Mouse (Mus musculus): ENCODE data around the gene Pdzd3. TPM values are rescaled to one million over a fixed set of nuclear protein-coding genes. Genes with fewer than 3 reads are reported as not detected.

Pdzd3 gene
- polyA plus RNA-seq, 1 experiment, result not detected

DNA sequence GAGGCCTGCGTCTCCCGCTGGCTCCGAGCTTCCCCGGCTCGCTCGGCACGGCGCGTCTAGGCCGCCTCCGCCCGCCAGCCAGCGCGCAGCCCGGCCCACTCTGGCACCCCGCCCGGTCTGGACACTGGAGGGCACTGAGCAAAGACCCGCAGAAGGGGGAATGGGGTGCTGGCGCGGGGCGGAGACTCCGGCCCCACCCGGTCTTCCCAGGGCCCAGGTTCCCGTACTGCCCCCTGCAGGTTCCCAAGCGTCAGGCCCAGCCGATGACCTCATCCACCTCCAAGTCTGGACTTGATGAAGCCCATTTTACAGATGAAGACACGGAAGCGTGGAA, 16.7 kb upstream of the Pdzd3 start:
- no peaks in the 10 kb centered on the region for H3K36me3 ChIP-seq (ENCODE audit: control insufficient read depth, insufficient read depth, low read length, poor library complexity, severe bottlenecking)
- H3K9me3 ChIP-seq (replicated peaks; ENCODE audit: control insufficient read depth, insufficient read depth, low read length, poor library complexity, severe bottlenecking), result no peaks in the 10 kb centered on the region
- peak overlapping the region; percentile 57 for H3K4me3 ChIP-seq (ENCODE audit: low read depth, low read length)
- H3K27me3 ChIP-seq (ENCODE audit: control insufficient read depth, insufficient read depth, low read length, poor library complexity, severe bottlenecking), result no peaks in the 10 kb centered on the region
- no peaks in the 10 kb centered on the region for H3K4me1 ChIP-seq (ENCODE audit: control insufficient read depth, insufficient read depth, low read length)
- TF ChIP-seq CTCF (IDR thresholded peaks at IDR 0.05; ENCODE audit: low read depth, low read length) (peak; percentile 64), EP300 (IDR thresholded peaks at IDR 0.05; ENCODE audit: insufficient read depth, low read depth, low read length) (no peak), POLR2A (IDR thresholded peaks at IDR 0.05; ENCODE audit: insufficient read depth, low read length) (no peak)
- H3K27ac ChIP-seq (ENCODE audit: insufficient read depth, low read length), result no peak overlapping the region
- H3K9ac ChIP-seq (ENCODE audit: low read depth, poor library complexity, severe bottlenecking), result peak overlapping the region; percentile 77

DNA sequence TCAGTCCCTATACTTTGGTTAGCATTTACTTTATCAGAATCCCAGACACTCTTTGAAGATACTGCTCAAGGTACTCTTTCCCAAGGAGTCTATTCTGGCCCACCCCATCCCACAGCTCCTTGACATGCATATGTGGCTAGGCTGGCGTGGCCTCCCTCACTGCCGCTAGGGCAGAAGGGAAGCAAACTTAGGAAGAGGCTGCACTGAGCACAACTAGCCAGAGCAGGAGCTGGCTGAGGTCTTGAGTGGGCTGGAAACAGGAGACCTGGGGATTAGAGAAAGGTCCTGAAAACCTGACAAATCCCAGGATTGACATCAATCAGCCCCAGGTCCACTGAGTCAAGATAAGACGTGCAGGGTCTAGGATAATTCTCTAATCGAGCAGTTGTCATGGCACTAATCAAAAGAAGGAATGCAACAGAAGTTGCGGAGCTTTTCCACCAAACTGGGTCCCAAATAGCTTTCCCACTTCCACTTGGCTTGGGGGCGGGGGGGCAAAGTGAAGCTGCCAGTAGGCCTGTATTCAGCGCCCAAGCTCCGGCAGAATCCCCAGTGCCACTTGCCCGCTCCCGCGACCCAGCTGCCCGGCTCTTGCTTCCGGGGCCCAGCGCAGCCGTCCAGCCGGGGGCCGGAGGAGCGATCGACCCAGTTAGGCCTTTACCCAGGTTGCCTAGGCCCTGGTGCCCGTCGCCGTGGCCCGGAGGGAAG, 16.2 kb upstream of the Pdzd3 start:
- no peaks in the 10 kb centered on the region for H3K9me3 ChIP-seq (replicated peaks; ENCODE audit: control insufficient read depth, insufficient read depth, low read length, poor library complexity, severe bottlenecking)
- no peaks in the 10 kb centered on the region for H3K36me3 ChIP-seq (ENCODE audit: control insufficient read depth, insufficient read depth, low read length, poor library complexity, severe bottlenecking)
- H3K4me1 ChIP-seq (ENCODE audit: control insufficient read depth, insufficient read depth, low read length), result no peaks in the 10 kb centered on the region
- TF ChIP-seq EP300 (IDR thresholded peaks at IDR 0.05; ENCODE audit: insufficient read depth, low read depth, low read length), result no peak
- TF ChIP-seq CTCF (IDR thresholded peaks at IDR 0.05; ENCODE audit: low read depth, low read length), result no peak
- TF ChIP-seq POLR2A (IDR thresholded peaks at IDR 0.05; ENCODE audit: insufficient read depth, low read length), result no peak
- H3K9ac ChIP-seq (ENCODE audit: low read depth, poor library complexity, severe bottlenecking), result peak overlapping the region; percentile 77
- H3K27me3 ChIP-seq (ENCODE audit: control insufficient read depth, insufficient read depth, low read length, poor library complexity, severe bottlenecking), result no peaks in the 10 kb centered on the region
- H3K4me3 ChIP-seq (ENCODE audit: low read depth, low read length), result peak overlapping the region; percentile 57
- no peak overlapping the region for H3K27ac ChIP-seq (ENCODE audit: insufficient read depth, low read length)

DNA sequence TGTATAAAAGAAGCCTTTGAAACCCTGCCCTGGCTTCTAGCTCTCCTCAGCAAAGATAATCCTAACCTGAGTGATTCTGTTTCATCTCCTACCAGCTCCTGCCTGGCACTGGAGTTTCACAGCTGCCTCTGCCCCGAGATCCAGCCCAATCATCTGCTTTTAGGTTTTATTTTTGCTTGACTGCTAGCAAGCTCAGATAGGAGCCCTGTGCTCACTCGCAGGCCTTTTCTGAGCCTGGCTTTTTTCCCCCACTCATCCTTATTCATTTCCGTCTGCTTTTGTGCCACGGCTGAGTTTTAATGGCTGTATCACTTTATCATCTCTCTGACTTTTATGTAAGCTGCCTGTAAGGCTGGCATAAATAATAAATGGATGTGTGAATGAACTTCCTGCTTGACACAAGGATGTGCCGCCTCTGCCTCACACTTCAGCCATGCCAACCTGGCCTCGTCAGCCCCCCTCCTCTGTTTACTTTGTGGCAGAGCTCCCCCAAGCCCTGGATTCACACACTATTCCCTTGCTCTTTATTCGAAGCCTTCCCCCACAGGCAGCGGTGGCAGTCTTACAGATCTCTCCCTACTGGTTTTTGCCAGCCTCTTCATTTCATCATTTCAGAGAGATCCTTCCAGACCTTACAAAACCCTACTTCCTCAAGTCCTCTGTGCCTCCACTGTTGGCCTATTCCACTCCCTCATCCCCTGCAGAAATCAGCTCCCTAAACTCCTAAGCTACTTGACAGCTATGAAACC, 15.4 kb upstream of the Pdzd3 start:
- no peaks in the 10 kb centered on the region for H3K27me3 ChIP-seq (ENCODE audit: control insufficient read depth, insufficient read depth, low read length, poor library complexity, severe bottlenecking)
- no peaks in the 10 kb centered on the region for H3K4me1 ChIP-seq (ENCODE audit: control insufficient read depth, insufficient read depth, low read length)
- TF ChIP-seq EP300 (IDR thresholded peaks at IDR 0.05; ENCODE audit: insufficient read depth, low read depth, low read length) (no peak), CTCF (IDR thresholded peaks at IDR 0.05; ENCODE audit: low read depth, low read length) (no peak), POLR2A (IDR thresholded peaks at IDR 0.05; ENCODE audit: insufficient read depth, low read length) (no peak)
- no peak overlapping the region for H3K9ac ChIP-seq (ENCODE audit: low read depth, poor library complexity, severe bottlenecking)
- no peak overlapping the region for H3K27ac ChIP-seq (ENCODE audit: insufficient read depth, low read length)
- H3K36me3 ChIP-seq (ENCODE audit: control insufficient read depth, insufficient read depth, low read length, poor library complexity, severe bottlenecking), result no peaks in the 10 kb centered on the region
- no peak overlapping the region for H3K4me3 ChIP-seq (ENCODE audit: low read depth, low read length)
- H3K9me3 ChIP-seq (replicated peaks; ENCODE audit: control insufficient read depth, insufficient read depth, low read length, poor library complexity, severe bottlenecking), result no peaks in the 10 kb centered on the region

DNA sequence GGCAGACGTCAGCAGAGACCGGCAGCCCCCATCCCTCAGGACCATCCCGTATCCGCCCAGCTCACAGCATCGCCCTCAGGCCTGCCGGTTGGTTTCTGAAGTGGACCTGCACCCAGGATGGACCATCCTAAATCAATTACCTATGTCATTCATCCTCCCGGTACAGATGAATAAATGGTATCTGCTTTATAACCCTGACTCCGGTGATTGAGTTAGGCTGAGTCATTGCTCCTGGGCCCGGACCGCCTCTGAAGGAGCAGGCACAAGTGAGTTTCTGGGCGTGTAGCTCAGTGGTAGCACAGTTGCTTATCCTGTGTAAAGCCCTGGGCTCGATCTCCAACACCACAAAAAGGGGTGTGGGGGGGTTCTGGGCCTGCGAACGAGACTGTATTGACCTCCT, 10.1 kb upstream of the Pdzd3 start:
- H3K9me3 ChIP-seq (replicated peaks; ENCODE audit: control insufficient read depth, insufficient read depth, low read length, poor library complexity, severe bottlenecking), result no peaks in the 10 kb centered on the region
- H3K9ac ChIP-seq (ENCODE audit: low read depth, poor library complexity, severe bottlenecking), result no peak overlapping the region
- H3K4me3 ChIP-seq (ENCODE audit: low read depth, low read length), result no peak overlapping the region
- no peaks in the 10 kb centered on the region for H3K4me1 ChIP-seq (ENCODE audit: control insufficient read depth, insufficient read depth, low read length)
- no peaks in the 10 kb centered on the region for H3K27me3 ChIP-seq (ENCODE audit: control insufficient read depth, insufficient read depth, low read length, poor library complexity, severe bottlenecking)
- H3K36me3 ChIP-seq (ENCODE audit: control insufficient read depth, insufficient read depth, low read length, poor library complexity, severe bottlenecking), result no peaks in the 10 kb centered on the region
- no peak for TF ChIP-seq EP300 (IDR thresholded peaks at IDR 0.05; ENCODE audit: insufficient read depth, low read depth, low read length)
- TF ChIP-seq POLR2A (IDR thresholded peaks at IDR 0.05; ENCODE audit: insufficient read depth, low read length), result no peak
- no peak for TF ChIP-seq CTCF (IDR thresholded peaks at IDR 0.05; ENCODE audit: low read depth, low read length)
- no peak overlapping the region for H3K27ac ChIP-seq (ENCODE audit: insufficient read depth, low read length)

DNA sequence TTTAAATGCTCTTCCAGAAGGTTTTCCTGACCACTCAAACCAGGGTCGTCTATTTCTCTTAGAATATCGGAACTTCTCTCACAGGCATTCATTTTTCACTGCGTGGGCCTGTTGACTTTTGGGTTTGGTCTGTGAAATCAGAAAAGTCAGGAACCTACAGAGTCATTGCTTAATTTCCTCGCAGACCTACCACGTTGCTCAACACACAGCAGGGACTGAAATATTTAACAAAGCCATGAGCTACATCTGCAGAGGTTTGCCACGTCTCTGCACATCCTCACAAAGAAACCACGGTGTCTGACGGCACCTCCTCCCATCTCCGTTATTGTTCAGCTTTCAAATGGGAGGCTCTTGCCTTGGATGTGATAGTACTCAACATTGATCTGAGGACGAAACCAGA, 7.7 kb upstream of the Pdzd3 start:
- Histone ChIP-seq H3K4me3 (ENCODE audit: low read depth, low read length) (no peak overlapping the region), H3K27me3 (ENCODE audit: control insufficient read depth, insufficient read depth, low read length, poor library complexity, severe bottlenecking) (no peaks in the 10 kb centered on the region), H3K27ac (ENCODE audit: insufficient read depth, low read length) (no peak overlapping the region), H3K9ac (ENCODE audit: low read depth, poor library complexity, severe bottlenecking) (no peak overlapping the region), H3K36me3 (ENCODE audit: control insufficient read depth, insufficient read depth, low read length, poor library complexity, severe bottlenecking) (no peaks in the 10 kb centered on the region), H3K4me1 (ENCODE audit: control insufficient read depth, insufficient read depth, low read length) (no peaks in the 10 kb centered on the region), H3K9me3 (replicated peaks; ENCODE audit: control insufficient read depth, insufficient read depth, low read length, poor library complexity, severe bottlenecking) (no peaks in the 10 kb centered on the region)
- TF ChIP-seq CTCF (IDR thresholded peaks at IDR 0.05; ENCODE audit: low read depth, low read length) (no peak), EP300 (IDR thresholded peaks at IDR 0.05; ENCODE audit: insufficient read depth, low read depth, low read length) (no peak), POLR2A (IDR thresholded peaks at IDR 0.05; ENCODE audit: insufficient read depth, low read length) (no peak)

DNA sequence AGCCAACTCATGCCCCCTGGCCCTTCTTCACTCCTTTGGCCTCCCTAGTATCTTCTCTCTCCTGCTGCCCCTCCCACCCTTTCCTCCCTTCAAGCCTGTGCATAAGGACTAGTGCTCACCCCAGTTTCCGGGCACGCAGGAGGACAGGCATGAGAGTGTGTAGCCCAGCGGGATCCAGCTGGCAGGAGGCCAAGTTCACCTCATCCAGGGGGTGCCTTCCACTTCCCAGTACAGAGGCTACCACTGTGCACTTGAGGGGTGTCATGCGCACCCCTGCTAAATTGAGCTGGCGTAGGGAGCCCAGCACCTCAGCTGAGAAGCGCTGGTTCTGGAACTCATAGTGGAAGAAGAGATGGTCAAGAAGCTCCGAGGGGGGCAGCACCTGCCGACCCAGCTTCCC, 4.9 kb upstream of the Pdzd3 start:
- peak overlapping the region; percentile 5; the same call in 1 of the 2 replicates for H3K4me3 ChIP-seq (ENCODE audit: low read depth, low read length)
- no peaks in the 10 kb centered on the region for H3K9me3 ChIP-seq (replicated peaks; ENCODE audit: control insufficient read depth, insufficient read depth, low read length, poor library complexity, severe bottlenecking)
- H3K36me3 ChIP-seq (ENCODE audit: control insufficient read depth, insufficient read depth, low read length, poor library complexity, severe bottlenecking), result no peaks in the 10 kb centered on the region
- no peaks in the 10 kb centered on the region for H3K27me3 ChIP-seq (ENCODE audit: control insufficient read depth, insufficient read depth, low read length, poor library complexity, severe bottlenecking)
- no peak overlapping the region for H3K27ac ChIP-seq (ENCODE audit: insufficient read depth, low read length)
- no peak overlapping the region for H3K9ac ChIP-seq (ENCODE audit: low read depth, poor library complexity, severe bottlenecking)
- H3K4me1 ChIP-seq (ENCODE audit: control insufficient read depth, insufficient read depth, low read length), result no peaks in the 10 kb centered on the region
- TF ChIP-seq EP300 (IDR thresholded peaks at IDR 0.05; ENCODE audit: insufficient read depth, low read depth, low read length) (no peak), POLR2A (IDR thresholded peaks at IDR 0.05; ENCODE audit: insufficient read depth, low read length) (no peak), CTCF (IDR thresholded peaks at IDR 0.05; ENCODE audit: low read depth, low read length) (no peak)

All from ES-Bruce4 (cell line).